Mouse (Mus musculus) midbrain, embryonic 14.5 days (tissue): ENCODE results near the gene Gatad2b. TPM values are rescaled to one million over a fixed set of nuclear protein-coding genes. Genes with fewer than 3 reads are reported as not detected.
"Not testable (repeated sequence)": the region's sequence is repeated elsewhere in the genome, so short reads cannot be mapped to it uniquely, and the experiment has no call there.

Source experiments
- ATAC-seq: fragments of 200-750 bp; cut with Nextera tagmentation; 2 replicates; pipeline ENCODE4 v1.8.0; 2017; ENCODE audit warnings: moderate number of reproducible peaks, moderate library complexity; ENCODE audit not compliant: low FRiP score, low TSS enrichment
- DNase-seq: peaks from one replicate; pipeline ENCODE4 v3.0.0-alpha.2; 2015
- H3K27ac ChIP-seq: fragments of 300-500 bp; sonication (generic); replicated peaks from 2 replicates; pipeline ENCODE4 v1.5.1; 2014; ENCODE audit warnings: mild to moderate bottlenecking, low read depth, low read length, moderate library complexity
- H3K27me3 ChIP-seq: fragments of 300-500 bp; sonication (generic); 2 replicates; pipeline ENCODE4 v1.6.1; 2014; ENCODE audit warnings: low read length, control low read depth, mixed read lengths; ENCODE audit not compliant: control insufficient read depth, insufficient read depth
- H3K36me3 ChIP-seq: fragments of 300-500 bp; sonication (generic); 2 replicates; pipeline ENCODE4 v1.6.1; 2014; ENCODE audit warnings: low read length, control low read depth; ENCODE audit not compliant: control insufficient read depth, insufficient read depth
- H3K4me1 ChIP-seq: fragments of 300-500 bp; sonication (generic); 2 replicates; pipeline ENCODE4 v1.6.1; 2014; ENCODE audit warnings: mild to moderate bottlenecking, antibody characterized with exemption, low read length, control low read depth; ENCODE audit not compliant: control insufficient read depth, insufficient read depth
- H3K4me2 ChIP-seq: fragments of 300-500 bp; sonication (generic); 2 replicates; pipeline ENCODE4 v1.6.1; 2014; ENCODE audit warnings: mild to moderate bottlenecking, low read length, moderate library complexity
- H3K4me3 ChIP-seq: fragments of 300-500 bp; sonication (generic); replicated peaks from 2 replicates; pipeline ENCODE4 v1.5.1; 2014; ENCODE audit warnings: low read depth, low read length
- H3K9ac ChIP-seq: fragments of 300-500 bp; sonication (generic); replicated peaks from 2 replicates; pipeline ENCODE4 v1.6.1; 2014; ENCODE audit warnings: mild to moderate bottlenecking, low read length, moderate library complexity
- H3K9me3 ChIP-seq: fragments of 300-500 bp; sonication (generic); 2 replicates; pipeline ENCODE4 v1.6.1; 2016; ENCODE audit warnings: low read length, control low read depth, mixed read lengths; ENCODE audit not compliant: control insufficient read depth
- WGBS: fragments of 180-500 bp; shearing (Covaris S2); extraction: QIAGEN DNeasy Blood & Tissue Kit; methylation state at CpG from one replicate; pipeline ENCODE4 v1.1.7; 2014; 5-methylcytosine and 5-hydroxymethylcytosine counted together
- polyA plus RNA-seq: library from polyadenylated mRNA; unstranded; fragments of >200 nt; fragmentation: Nextera tagmentation; extraction: Ambion mirVana; gene quantifications from 2 replicates; pipeline ENCODE4 v1.2.1, GENCODE M21; 2014

Gene Gatad2b
- polyA plus RNA-seq, 1 experiment from 2014 or later: 16.0 TPM

- Histone ChIP-seq H3K36me3 (no peaks in the 10 kb centered on the region), H3K4me3 (no peak overlapping the region), H3K27me3 (no peaks in the 10 kb centered on the region), H3K9me3 (no peaks in the 10 kb centered on the region), H3K4me1 (no peaks in the 10 kb centered on the region), H3K4me2 (no peak overlapping the region), H3K9ac (no peak overlapping the region), H3K27ac (no peak overlapping the region)
- ATAC-seq (no peak), DNase-seq (no peak)
Observed at GRCm38 (mm10) chr3:90314241-90314640, 21.3 kb downstream of the Gatad2b start.

GRCm38 (mm10) chr3:90322289-90322688, 29.3 kb downstream of the Gatad2b start:
- Histone ChIP-seq H3K9ac (peak overlapping the region; percentile 17), H3K27me3 (no peaks in the 10 kb centered on the region), H3K4me1 (peaks cover 21% of the 10 kb centered on the region), H3K36me3 (no peaks in the 10 kb centered on the region), H3K4me3 (0 out of 2 replicates have a peak overlapping the region, but pooled peaks have one; percentile 0), H3K27ac (peak overlapping the region; percentile 86), H3K9me3 (no peaks in the 10 kb centered on the region), H3K4me2 (peak overlapping the region; percentile 41)
- WGBS: 44% methylated on average over 6 of the region's 6 CpGs
- ATAC-seq (peak; percentile 68), DNase-seq (peak; percentile 66)

- H3K36me3 ChIP-seq: no peaks in the 10 kb centered on the region
- ATAC-seq (peak; percentile 90), DNase-seq (peak; percentile 96)
- no peaks in the 10 kb centered on the region for H3K9me3 ChIP-seq
- 12% methylated on average over 5 of the region's 5 CpGs for WGBS
- peak overlapping the region; percentile 86 for H3K27ac ChIP-seq
- H3K9ac ChIP-seq: no peak overlapping the region; the same call in none of the 2 replicates
- H3K4me2 ChIP-seq: peak overlapping the region; percentile 41
- no peaks in the 10 kb centered on the region for H3K27me3 ChIP-seq
- 0 out of 2 replicates have a peak overlapping the region, but pooled peaks have one; percentile 0 for H3K4me3 ChIP-seq
- peaks cover 21% of the 10 kb centered on the region for H3K4me1 ChIP-seq
Observed at GRCm38 (mm10) chr3:90323119-90323518, 30.1 kb downstream of the Gatad2b start.

GRCm38 (mm10) chr3:90332485-90332884, 39.5 kb downstream of the Gatad2b start:
- Histone ChIP-seq H3K4me1 (no peaks in the 10 kb centered on the region), H3K4me2 (no peak overlapping the region), H3K9me3 (no peaks in the 10 kb centered on the region), H3K4me3 (no peak overlapping the region), H3K27me3 (no peaks in the 10 kb centered on the region), H3K27ac (no peak overlapping the region), H3K9ac (no peak overlapping the region), H3K36me3 (no peaks in the 10 kb centered on the region)
- ATAC-seq (no peak), DNase-seq (no peak)
- 91% methylated on average over 5 of the region's 5 CpGs for WGBS

- H3K9me3 ChIP-seq: no peaks in the 10 kb centered on the region
- no peaks in the 10 kb centered on the region for H3K36me3 ChIP-seq
- DNase-seq (no peak), ATAC-seq (no peak)
- H3K4me3 ChIP-seq: no peak overlapping the region
- no peaks in the 10 kb centered on the region for H3K27me3 ChIP-seq
- no peak overlapping the region for H3K27ac ChIP-seq
- no peak overlapping the region for H3K4me2 ChIP-seq
- H3K4me1 ChIP-seq: no peaks in the 10 kb centered on the region
- no peak overlapping the region for H3K9ac ChIP-seq
Observed at GRCm38 (mm10) chr3:90335517-90335916, 42.5 kb downstream of the Gatad2b start.

- Histone ChIP-seq H3K27me3 (no peaks in the 10 kb centered on the region), H3K9ac (no peak overlapping the region), H3K4me2 (no peak overlapping the region), H3K9me3 (no peaks in the 10 kb centered on the region; the same call in 1 of the 2 replicates), H3K27ac (no peak overlapping the region), H3K4me1 (no peaks in the 10 kb centered on the region), H3K4me3 (no peak overlapping the region), H3K36me3 (peaks cover 12% of the 10 kb centered on the region)
- DNase-seq: no peak
- 78% methylated on average over 3 of the region's 3 CpGs for WGBS
- no peak for ATAC-seq
Observed at GRCm38 (mm10) chr3:90338190-90338589, 45.2 kb downstream of the Gatad2b start.

- ATAC-seq (no peak), DNase-seq (no peak)
- Histone ChIP-seq H3K27me3 (no peaks in the 10 kb centered on the region), H3K36me3 (peaks cover 20% of the 10 kb centered on the region), H3K9me3 (no peaks in the 10 kb centered on the region; the same call in 1 of the 2 replicates), H3K9ac (no peak overlapping the region), H3K27ac (no peak overlapping the region), H3K4me3 (no peak overlapping the region), H3K4me1 (no peaks in the 10 kb centered on the region), H3K4me2 (no peak overlapping the region)
Observed at GRCm38 (mm10) chr3:90340177-90340576, 47.2 kb downstream of the Gatad2b start.

GRCm38 (mm10) chr3:90342853-90343252, 49.9 kb downstream of the Gatad2b start:
- WGBS: 57% methylated on average over 2 of the region's 2 CpGs
- H3K27me3 ChIP-seq, DNase-seq, ATAC-seq, H3K9ac ChIP-seq, H3K4me1 ChIP-seq, H3K27ac ChIP-seq, H3K4me3 ChIP-seq, H3K4me2 ChIP-seq, H3K9me3 ChIP-seq: not testable (repeated sequence)
- H3K36me3 ChIP-seq: peaks cover 34% of the 10 kb centered on the region

- no peak overlapping the region for H3K4me3 ChIP-seq
- H3K36me3 ChIP-seq: peaks cover 59% of the 10 kb centered on the region
- no peaks in the 10 kb centered on the region for H3K27me3 ChIP-seq
- H3K9me3 ChIP-seq: no peaks in the 10 kb centered on the region
- no peak for DNase-seq
- no peak for ATAC-seq
- no peak overlapping the region for H3K27ac ChIP-seq
- WGBS: 97% methylated on average over 4 of the region's 4 CpGs
- no peak overlapping the region for H3K9ac ChIP-seq
- H3K4me1 ChIP-seq: no peaks in the 10 kb centered on the region
- no peak overlapping the region for H3K4me2 ChIP-seq
Observed at GRCm38 (mm10) chr3:90347847-90348246, 54.9 kb downstream of the Gatad2b start.
